Mouse (Mus musculus): Measurements from ENCODE around the gene Arid3c. TPM values are rescaled to one million over a fixed set of nuclear protein-coding genes. Genes with fewer than 3 reads are reported as not detected.
A peak's percentile ranks its signal among the peaks of the same experiment; 100 is the strongest.
"Not testable (repeated sequence)": the region's sequence is repeated elsewhere in the genome, so short reads cannot be mapped to it uniquely, and the experiment has no call there.

Arid3c gene
- polyA plus RNA-seq, 1 experiment from 2014 or later, result 0.47 TPM

GRCm38 (mm10) chr4:41704651-41705050 lies 26.3 kb downstream of the Arid3c start:
- ATAC-seq (ENCODE audit: low FRiP score, low TSS enrichment) (no peak), DNase-seq (no peak)
- Histone ChIP-seq H3K9me3 (ENCODE audit: control insufficient read depth, low read length) (no peaks in the 10 kb centered on the region), H3K9ac (replicated peaks; ENCODE audit: low read length) (no peak overlapping the region), H3K4me3 (replicated peaks; ENCODE audit: low read depth, low read length) (no peak overlapping the region), H3K27ac (replicated peaks; ENCODE audit: low read depth, low read length) (no peak overlapping the region), H3K4me2 (ENCODE audit: low read length) (no peak overlapping the region), H3K27me3 (ENCODE audit: control insufficient read depth, insufficient read depth, low read length) (no peaks in the 10 kb centered on the region), H3K36me3 (ENCODE audit: control insufficient read depth, insufficient read depth, low read length) (no peaks in the 10 kb centered on the region), H3K4me1 (ENCODE audit: control insufficient read depth, insufficient read depth, low read length) (peaks cover 23% of the 10 kb centered on the region)
- WGBS, result 5% methylated on average over 5 of the region's 5 CpGs

- not testable (repeated sequence) for H3K27ac ChIP-seq (replicated peaks; ENCODE audit: low read depth, low read length); H3K27me3 ChIP-seq (ENCODE audit: control insufficient read depth, insufficient read depth, low read length); H3K9me3 ChIP-seq (ENCODE audit: control insufficient read depth, low read length); H3K4me3 ChIP-seq (replicated peaks; ENCODE audit: low read depth, low read length); H3K9ac ChIP-seq (replicated peaks; ENCODE audit: low read length); H3K36me3 ChIP-seq (ENCODE audit: control insufficient read depth, insufficient read depth, low read length); ATAC-seq (ENCODE audit: low FRiP score, low TSS enrichment); DNase-seq; H3K4me2 ChIP-seq (ENCODE audit: low read length)
- H3K4me1 ChIP-seq (ENCODE audit: control insufficient read depth, insufficient read depth, low read length), result peaks cover 15% of the 10 kb centered on the region
- 83% methylated on average over 2 of the region's 2 CpGs for WGBS
Observed at GRCm38 (mm10) chr4:41702226-41702625, 28.7 kb downstream of the Arid3c start.

GRCm38 (mm10) chr4:41700224-41700623 lies 30.7 kb downstream of the Arid3c start:
- not testable (repeated sequence) for ATAC-seq (ENCODE audit: low FRiP score, low TSS enrichment); H3K4me2 ChIP-seq (ENCODE audit: low read length); H3K27ac ChIP-seq (replicated peaks; ENCODE audit: low read depth, low read length); H3K9ac ChIP-seq (replicated peaks; ENCODE audit: low read length); DNase-seq; H3K4me3 ChIP-seq (replicated peaks; ENCODE audit: low read depth, low read length); H3K36me3 ChIP-seq (ENCODE audit: control insufficient read depth, insufficient read depth, low read length); H3K9me3 ChIP-seq (ENCODE audit: control insufficient read depth, low read length); H3K4me1 ChIP-seq (ENCODE audit: control insufficient read depth, insufficient read depth, low read length); H3K27me3 ChIP-seq (ENCODE audit: control insufficient read depth, insufficient read depth, low read length)
- WGBS, result 81% methylated on average over 2 of the region's 8 CpGs

- not testable (repeated sequence) for H3K9me3 ChIP-seq (ENCODE audit: control insufficient read depth, low read length); H3K36me3 ChIP-seq (ENCODE audit: control insufficient read depth, insufficient read depth, low read length); H3K4me2 ChIP-seq (ENCODE audit: low read length); DNase-seq; H3K9ac ChIP-seq (replicated peaks; ENCODE audit: low read length); H3K4me1 ChIP-seq (ENCODE audit: control insufficient read depth, insufficient read depth, low read length); ATAC-seq (ENCODE audit: low FRiP score, low TSS enrichment); H3K27me3 ChIP-seq (ENCODE audit: control insufficient read depth, insufficient read depth, low read length); H3K4me3 ChIP-seq (replicated peaks; ENCODE audit: low read depth, low read length); H3K27ac ChIP-seq (replicated peaks; ENCODE audit: low read depth, low read length)
- WGBS, result 84% methylated on average over 10 of the region's 10 CpGs
Observed at GRCm38 (mm10) chr4:41699783-41700182, 31.2 kb downstream of the Arid3c start, which contains the start of gene Il11ra1. Gene Il11ra1, plus strand, starts transcription at chr4:41699989.

- WGBS, result 9% methylated on average over 23 of the region's 32 CpGs
- H3K27ac ChIP-seq (replicated peaks; ENCODE audit: low read depth, low read length); H3K4me3 ChIP-seq (replicated peaks; ENCODE audit: low read depth, low read length); ATAC-seq (ENCODE audit: low FRiP score, low TSS enrichment); H3K9me3 ChIP-seq (ENCODE audit: control insufficient read depth, low read length); H3K27me3 ChIP-seq (ENCODE audit: control insufficient read depth, insufficient read depth, low read length); H3K4me1 ChIP-seq (ENCODE audit: control insufficient read depth, insufficient read depth, low read length); DNase-seq; H3K36me3 ChIP-seq (ENCODE audit: control insufficient read depth, insufficient read depth, low read length); H3K9ac ChIP-seq (replicated peaks; ENCODE audit: low read length): not testable (repeated sequence)
- H3K4me2 ChIP-seq (ENCODE audit: low read length), result 0 out of 2 replicates have a peak overlapping the region, but pooled peaks have one; percentile 17
Observed at GRCm38 (mm10) chr4:41698421-41699016, 32.4 kb downstream of the Arid3c start.

- 11% methylated on average over 34 of the region's 40 CpGs for WGBS
- H3K9ac ChIP-seq (replicated peaks; ENCODE audit: low read length); H3K4me1 ChIP-seq (ENCODE audit: control insufficient read depth, insufficient read depth, low read length); H3K9me3 ChIP-seq (ENCODE audit: control insufficient read depth, low read length); H3K27me3 ChIP-seq (ENCODE audit: control insufficient read depth, insufficient read depth, low read length); H3K27ac ChIP-seq (replicated peaks; ENCODE audit: low read depth, low read length); ATAC-seq (ENCODE audit: low FRiP score, low TSS enrichment); H3K36me3 ChIP-seq (ENCODE audit: control insufficient read depth, insufficient read depth, low read length); H3K4me3 ChIP-seq (replicated peaks; ENCODE audit: low read depth, low read length): not testable (repeated sequence)
- DNase-seq, result peak; percentile 85
- peak within 1 kb of the TSS; percentile 43 for H3K4me2 ChIP-seq (ENCODE audit: low read length)
Observed at GRCm38 (mm10) chr4:41696930-41697841, 33.8 kb downstream of the Arid3c start, which contains the start of gene Cntfr. Gene Cntfr, minus strand, starts transcription at chr4:41697089.

- not testable (repeated sequence) for DNase-seq
Observed at GRCm38 (mm10) chr4:41696452-41696851, 34.5 kb downstream of the Arid3c start.

GRCm38 (mm10) chr4:41695800-41696199 lies 35.1 kb downstream of the Arid3c start:
- H3K9me3 ChIP-seq (ENCODE audit: control insufficient read depth, low read length); H3K4me3 ChIP-seq (replicated peaks; ENCODE audit: low read depth, low read length); H3K27ac ChIP-seq (replicated peaks; ENCODE audit: low read depth, low read length); DNase-seq; H3K4me1 ChIP-seq (ENCODE audit: control insufficient read depth, insufficient read depth, low read length); H3K9ac ChIP-seq (replicated peaks; ENCODE audit: low read length); H3K36me3 ChIP-seq (ENCODE audit: control insufficient read depth, insufficient read depth, low read length); ATAC-seq (ENCODE audit: low FRiP score, low TSS enrichment); H3K27me3 ChIP-seq (ENCODE audit: control insufficient read depth, insufficient read depth, low read length): not testable (repeated sequence)
- peak overlapping the region; percentile 43 for H3K4me2 ChIP-seq (ENCODE audit: low read length)
- 2% methylated on average over 12 of the region's 38 CpGs for WGBS

More at GRCm38 (mm10) chr4:41696452-41696851, 34.5 kb downstream of the Arid3c start:
- not testable (repeated sequence) for H3K9me3 ChIP-seq (ENCODE audit: control insufficient read depth, low read length); ATAC-seq (ENCODE audit: low FRiP score, low TSS enrichment); H3K27me3 ChIP-seq (ENCODE audit: control insufficient read depth, insufficient read depth, low read length); H3K4me1 ChIP-seq (ENCODE audit: control insufficient read depth, insufficient read depth, low read length); H3K4me3 ChIP-seq (replicated peaks; ENCODE audit: low read depth, low read length); H3K36me3 ChIP-seq (ENCODE audit: control insufficient read depth, insufficient read depth, low read length); H3K27ac ChIP-seq (replicated peaks; ENCODE audit: low read depth, low read length); H3K4me2 ChIP-seq (ENCODE audit: low read length); H3K9ac ChIP-seq (replicated peaks; ENCODE audit: low read length)
- WGBS, result 4% methylated on average over 11 of the region's 15 CpGs
